13 mouse cellular contexts compared by ENCODE assay signal in the genomic region with DNA sequence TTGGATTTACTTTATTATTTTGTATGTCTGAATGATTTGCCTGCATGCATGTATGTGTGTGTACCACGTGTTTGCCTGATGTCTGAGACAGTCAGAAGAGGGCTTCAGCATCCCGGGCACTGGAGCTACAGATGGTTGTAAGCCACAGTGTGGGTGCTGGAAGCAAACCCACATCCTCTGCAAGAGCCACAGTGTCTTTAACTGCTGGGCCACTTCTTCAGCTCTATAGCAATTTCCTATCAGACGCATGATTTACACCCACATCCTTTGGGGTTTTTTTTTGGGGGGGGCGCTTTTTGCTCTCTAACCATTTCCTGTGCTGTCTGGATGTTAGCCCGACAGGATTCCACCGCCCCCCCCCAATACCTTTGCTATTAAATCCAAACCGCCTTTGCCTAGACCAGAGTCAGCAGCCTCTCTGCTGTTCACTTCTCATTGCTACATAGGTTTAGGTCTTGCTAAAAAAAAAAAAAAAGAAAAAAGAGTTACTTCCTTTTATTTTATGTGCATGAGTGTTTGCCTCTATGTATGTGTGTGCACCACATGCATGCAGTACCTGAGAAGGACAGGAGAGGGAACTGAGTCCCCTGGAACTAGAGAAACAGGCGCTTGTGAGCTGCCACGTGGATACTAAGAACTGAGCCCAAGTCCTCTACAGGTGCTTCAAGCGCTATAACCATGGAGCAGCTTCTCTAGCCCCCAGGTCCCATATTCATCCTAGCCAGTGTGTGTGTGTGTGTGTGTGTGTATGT. TPM values are rescaled to one million over a fixed set of nuclear protein-coding genes. Genes with fewer than 3 reads are reported as not detected.
DNase-seq lines count a peak whose midpoint lies in the region; ATAC-seq and TF ChIP-seq lines count a peak whose summit lies in the region.
"Had no signal": no experiment of that assay in that cellular context is flagged by ENCODE, and none has a peak within 500 bp of the region (broad histone marks: within the 10 kb centered on the region; RNA-seq: fewer than 3 reads in every experiment).

No protein-coding gene starts in this region.

- DNase-seq in liver, postnatal 0 days: no peak
- DNase-seq in liver: no peak
- peak; percentile 83 for DNase-seq in ZHBTc4 (ENCODE audit: low read depth, low spot score)
- DNase-seq in cerebellum, adult 8-10 months: no peak
- no peak for DNase-seq in kidney, postnatal 4 days
- no peak for DNase-seq in layer of hippocampus, postnatal 36 days
- DNase-seq: adrenal gland, adult 8-10 months; kidney, postnatal 10 days had no signal

- H3K4me2 ChIP-seq in liver, postnatal 0 days (ENCODE audit: low read depth, low read length): no peak overlapping the region
- H3K4me2 ChIP-seq: hindbrain, embryonic 12.5 days; midbrain, embryonic 13.5 days had no signal

- no peaks in the 10 kb centered on the region for H3K27me3 ChIP-seq in liver, postnatal 0 days (ENCODE audit: insufficient read depth, low read length)
- H3K27me3 ChIP-seq: hindbrain, embryonic 12.5 days had no signal

- no peaks in the 10 kb centered on the region for H3K9me3 ChIP-seq in liver, postnatal 0 days (ENCODE audit: low read length)
- H3K9me3 ChIP-seq: forebrain, embryonic 10.5 days; hindbrain, embryonic 12.5 days; midbrain, embryonic 13.5 days had no signal

- H3K4me3 ChIP-seq in liver, postnatal 0 days (ENCODE audit: low read depth, low read length): no peak overlapping the region
- H3K4me3 ChIP-seq: forebrain, embryonic 10.5 days; hindbrain, embryonic 12.5 days; left cerebral cortex, adult 2 months; midbrain, embryonic 13.5 days had no signal

- no peaks in the 10 kb centered on the region for H3K36me3 ChIP-seq in liver, postnatal 0 days (replicated peaks; ENCODE audit: insufficient read depth, low read length)
- H3K36me3 ChIP-seq: forebrain, embryonic 10.5 days; hindbrain, embryonic 12.5 days; midbrain, embryonic 13.5 days had no signal

- no peak overlapping the region for H3K9ac ChIP-seq in liver, postnatal 0 days (replicated peaks)
- H3K9ac ChIP-seq: hindbrain, embryonic 12.5 days; midbrain, embryonic 13.5 days had no signal

- 59% methylated on average over 10 of the region's 10 CpGs for WGBS in liver, postnatal 0 days (ENCODE audit: insufficient replicate concordance)

- ATAC-seq in liver, postnatal 0 days: peak; percentile 35
- 0 out of 2 replicates have a peak, but pooled peaks have one; percentile 30 for ATAC-seq in megakaryocyte-erythroid progenitor cell, adult 5-6 weeks (replicated peaks; ENCODE audit: low FRiP score, low TSS enrichment, poor library complexity, severe bottlenecking)
- ATAC-seq: midbrain, embryonic 13.5 days had no signal

- TF ChIP-seq EP300 in liver, postnatal 0 days (IDR thresholded peaks at IDR 0.05; ENCODE audit: low read depth): no peak

- peaks cover 12% of the 10 kb centered on the region for H3K4me1 ChIP-seq in liver, postnatal 0 days (ENCODE audit: insufficient read depth)
- H3K4me1 ChIP-seq: hindbrain, embryonic 12.5 days; midbrain, embryonic 13.5 days had no signal

- peak; percentile 55 for TF ChIP-seq CTCF in liver, postnatal 0 days (IDR thresholded peaks at IDR 0.05; ENCODE audit: low read depth)

- no peak overlapping the region for H3K27ac ChIP-seq in liver, postnatal 0 days (ENCODE audit: low read depth)
- H3K27ac ChIP-seq: forebrain, embryonic 10.5 days; hindbrain, embryonic 12.5 days; left cerebral cortex, adult 2 months; midbrain, embryonic 13.5 days had no signal

RNA-seq across cellular contexts. Expression of gene Asprv1, which starts 34.6 kb away (rescaled TPM):
- polyA plus RNA-seq in liver, postnatal 0 days (2015; fragmentation: Nextera tagmentation; extraction: Ambion mirVana): 7.3 and 8.6 TPM in 2 replicates
- total RNA-seq in megakaryocyte-erythroid progenitor cell, adult 5-6 weeks (2014; fragmentation: Nextera tagmentation): not detected in 2 replicates
- total RNA-seq in megakaryocyte-erythroid progenitor cell, adult 5-6 weeks (2017): not detected in 2 replicates
- 1 to 10 TPM in 1 of 2 experiments, under 1 TPM in 1; 0.88 to 1.7 TPM for total RNA-seq in layer of hippocampus, postnatal 36 days (2021)
